Mouse (Mus musculus): ENCODE data around the gene Hoxb1.

Gene Hoxb1

GRCm38 (mm10) chr11:96345220-96345892, 20.2 kb upstream of the Hoxb1 start:
- in situ Hi-C loops (cut with MboI; ENCODE audit: low pct_unique_long_range_greater_than_20kb in 1 of 2, low sequenced_read_pairs in 2 of 2, unreplicated experiment in 1 of 2): loop anchor here in 1 of 2 experiments (25.0 kb wide), 1 partner anchor 667 kb away; the partner anchor contains the start of gene Sp6

- in situ Hi-C loops (cut with MboI; ENCODE audit: low pct_unique_long_range_greater_than_20kb in 1 of 2, low sequenced_read_pairs in 2 of 2, unreplicated experiment in 1 of 2): loop anchor here in 1 of 2 experiments (25.0 kb wide), 1 partner anchor 666 kb away; the partner anchor contains the start of gene Sp6
Measured at GRCm38 (mm10) chr11:96345893-96346806, 19.4 kb upstream of the Hoxb1 start.

GRCm38 (mm10) chr11:96346916-96347520, 18.5 kb upstream of the Hoxb1 start:
- in situ Hi-C loops (cut with MboI; ENCODE audit: low pct_unique_long_range_greater_than_20kb in 1 of 2, low sequenced_read_pairs in 2 of 2, unreplicated experiment in 1 of 2): loop anchor here in 1 of 2 experiments (25.0 kb wide), 1 partner anchor 665 kb away; the partner anchor contains the start of gene Sp6

- in situ Hi-C loops (cut with MboI; ENCODE audit: low pct_unique_long_range_greater_than_20kb in 1 of 2, low sequenced_read_pairs in 2 of 2, unreplicated experiment in 1 of 2): loop anchor here in 1 of 2 experiments (25.0 kb wide), 1 partner anchor 665 kb away; the partner anchor contains the start of gene Sp6
Measured at GRCm38 (mm10) chr11:96347717-96348116, 17.8 kb upstream of the Hoxb1 start.

- in situ Hi-C loops (cut with MboI; ENCODE audit: low pct_unique_long_range_greater_than_20kb in 1 of 2, low sequenced_read_pairs in 2 of 2, unreplicated experiment in 1 of 2): loop anchor here in 1 of 2 experiments (25.0 kb wide), 1 partner anchor 664 kb away; the partner anchor contains the start of gene Sp6
Measured at GRCm38 (mm10) chr11:96348141-96348928, 17.2 kb upstream of the Hoxb1 start.

- in situ Hi-C loops (cut with MboI; ENCODE audit: low pct_unique_long_range_greater_than_20kb in 1 of 2, low sequenced_read_pairs in 2 of 2, unreplicated experiment in 1 of 2): loop anchor here in 1 of 2 experiments (25.0 kb wide), 1 partner anchor 663 kb away; the partner anchor contains the start of gene Sp6
Measured at GRCm38 (mm10) chr11:96348988-96349387, 16.6 kb upstream of the Hoxb1 start.

GRCm38 (mm10) chr11:96349491-96350340, 15.8 kb upstream of the Hoxb1 start:
- in situ Hi-C loops (cut with MboI; ENCODE audit: low pct_unique_long_range_greater_than_20kb in 1 of 2, low sequenced_read_pairs in 2 of 2, unreplicated experiment in 1 of 2): loop anchor here in 1 of 2 experiments (25.0 kb wide), 1 partner anchor 663 kb away; the partner anchor contains the start of gene Sp6

- in situ Hi-C loops (cut with MboI; ENCODE audit: low pct_unique_long_range_greater_than_20kb in 1 of 2, low sequenced_read_pairs in 2 of 2, unreplicated experiment in 1 of 2): no loop called here
Measured at GRCm38 (mm10) chr11:96350341-96350624, 15.3 kb upstream of the Hoxb1 start, which contains the start of gene Hoxb2. Hoxb2 (plus strand) TSS chr11:96350525.

GRCm38 (mm10) chr11:96350791-96351190, 14.8 kb upstream of the Hoxb1 start:
- in situ Hi-C loops (cut with MboI; ENCODE audit: low pct_unique_long_range_greater_than_20kb in 1 of 2, low sequenced_read_pairs in 2 of 2, unreplicated experiment in 1 of 2): no loop called here

GRCm38 (mm10) chr11:96351312-96351711, 14.2 kb upstream of the Hoxb1 start:
- in situ Hi-C loops (cut with MboI; ENCODE audit: low pct_unique_long_range_greater_than_20kb in 1 of 2, low sequenced_read_pairs in 2 of 2, unreplicated experiment in 1 of 2): no loop called here

- in situ Hi-C loops (cut with MboI; ENCODE audit: low pct_unique_long_range_greater_than_20kb in 1 of 2, low sequenced_read_pairs in 2 of 2, unreplicated experiment in 1 of 2): no loop called here
Measured at GRCm38 (mm10) chr11:96351831-96352230, 13.7 kb upstream of the Hoxb1 start.

- in situ Hi-C loops (cut with MboI; ENCODE audit: low pct_unique_long_range_greater_than_20kb in 1 of 2, low sequenced_read_pairs in 2 of 2, unreplicated experiment in 1 of 2): no loop called here
Measured at GRCm38 (mm10) chr11:96352691-96353521, 12.6 kb upstream of the Hoxb1 start.

- in situ Hi-C loops (cut with MboI; ENCODE audit: low pct_unique_long_range_greater_than_20kb in 1 of 2, low sequenced_read_pairs in 2 of 2, unreplicated experiment in 1 of 2): no loop called here
Measured at GRCm38 (mm10) chr11:96353522-96353841, 12.1 kb upstream of the Hoxb1 start.

GRCm38 (mm10) chr11:96353939-96354338, 11.6 kb upstream of the Hoxb1 start:
- in situ Hi-C loops (cut with MboI; ENCODE audit: low pct_unique_long_range_greater_than_20kb in 1 of 2, low sequenced_read_pairs in 2 of 2, unreplicated experiment in 1 of 2): no loop called here

- in situ Hi-C loops (cut with MboI; ENCODE audit: low pct_unique_long_range_greater_than_20kb in 1 of 2, low sequenced_read_pairs in 2 of 2, unreplicated experiment in 1 of 2): no loop called here
Measured at GRCm38 (mm10) chr11:96354376-96354775, 11.2 kb upstream of the Hoxb1 start.

GRCm38 (mm10) chr11:96354801-96355311, 10.7 kb upstream of the Hoxb1 start:
- in situ Hi-C loops (cut with MboI; ENCODE audit: low pct_unique_long_range_greater_than_20kb in 1 of 2, low sequenced_read_pairs in 2 of 2, unreplicated experiment in 1 of 2): no loop called here

Data from mouse embryonic stem cell (cell line).